ENCODE assay signal across 10 mouse cellular contexts in genomic region chr8:111561824-111562223, GRCm38 (mm10). TPM values are rescaled to one million over a fixed set of nuclear protein-coding genes. Genes with fewer than 3 reads are reported as not detected.
DNase-seq lines count a peak whose midpoint lies in the region; ATAC-seq and TF ChIP-seq lines count a peak whose summit lies in the region.
"Had no signal": no experiment of that assay in that cellular context is flagged by ENCODE, and none has a peak within 500 bp of the region (broad histone marks: within the 10 kb centered on the region; RNA-seq: fewer than 3 reads in every experiment).

No protein-coding gene starts in this region.

- TF ChIP-seq POLR2A in cerebellum, adult 2 months (IDR thresholded peaks at IDR 0.05; ENCODE audit: borderline replicate concordance, insufficient read depth, low read length) = no peak

- peak; percentile 66 for DNase-seq in CD4-positive, CD25-positive, alpha-beta regulatory T cell, adult 2 months (ENCODE audit: low read depth, low spot score)
- peak; percentile 66 for DNase-seq in T-cell, adult 2 months (ENCODE audit: low spot score)
- peak; percentile 29 for DNase-seq in heart, postnatal 25 days (ENCODE audit: low spot score)
- DNase-seq in kidney, postnatal 4 days = no peak
- DNase-seq in hindbrain, embryonic 14.5 days (ENCODE audit: low spot score) = no peak
- no peak for DNase-seq in left cerebral cortex, adult 11 months (ENCODE audit: low spot score)
- DNase-seq in cerebellum, adult 2 months = no peak

- no peak for TF ChIP-seq CTCF in cerebellum, adult 2 months (IDR thresholded peaks at IDR 0.05; ENCODE audit: borderline replicate concordance, insufficient read depth, low read depth, low read length)

- peaks cover 23% of the 10 kb centered on the region; the same call in 1 of the 2 replicates for H3K4me1 ChIP-seq in hindbrain, embryonic 14.5 days (replicated peaks; ENCODE audit: control insufficient read depth, insufficient read depth, low read length)
- peaks cover 5% of the 10 kb centered on the region; the same call in 1 of the 2 replicates for H3K4me1 ChIP-seq in cerebellum, adult 2 months (ENCODE audit: control insufficient read depth, insufficient read depth, low read length)

- H3K9me3 ChIP-seq in hindbrain, embryonic 14.5 days (ENCODE audit: control insufficient read depth, low read length) = no peaks in the 10 kb centered on the region
- H3K9me3 ChIP-seq: embryonic facial prominence, embryonic 12.5 days had no signal

- ATAC-seq in monocyte, adult 5-6 weeks (replicated peaks; ENCODE audit: insufficient number of reproducible peaks, low FRiP score, low TSS enrichment, poor library complexity, severe bottlenecking) = peak; percentile 85
- no peak for ATAC-seq in hindbrain, embryonic 14.5 days (ENCODE audit: low FRiP score)

- no peaks in the 10 kb centered on the region for H3K36me3 ChIP-seq in hindbrain, embryonic 14.5 days (replicated peaks; ENCODE audit: control insufficient read depth, insufficient read depth)
- H3K36me3 ChIP-seq: embryonic facial prominence, embryonic 12.5 days had no signal

- H3K27me3 ChIP-seq in hindbrain, embryonic 14.5 days (ENCODE audit: control insufficient read depth, insufficient read depth, low read length) = no peaks in the 10 kb centered on the region
- H3K27me3 ChIP-seq in cerebellum, adult 2 months (ENCODE audit: control insufficient read depth, insufficient read depth, low read length) = no peaks in the 10 kb centered on the region
- H3K27me3 ChIP-seq: embryonic facial prominence, embryonic 12.5 days had no signal

- no peak overlapping the region for H3K9ac ChIP-seq in hindbrain, embryonic 14.5 days
- H3K9ac ChIP-seq: embryonic facial prominence, embryonic 12.5 days had no signal

- no peak overlapping the region for H3K4me3 ChIP-seq in hindbrain, embryonic 14.5 days (replicated peaks; ENCODE audit: low read length)
- no peak overlapping the region for H3K4me3 ChIP-seq in cerebellum, adult 2 months (replicated peaks; ENCODE audit: insufficient read depth, low read depth, low read length)
- H3K4me3 ChIP-seq: embryonic facial prominence, embryonic 12.5 days; myocyte had no signal

- 88% methylated on average over 4 of the region's 4 CpGs for WGBS in hindbrain, embryonic 14.5 days
- 82% methylated on average over 4 of the region's 4 CpGs for WGBS in cerebellum, adult 2 months

- H3K27ac ChIP-seq in hindbrain, embryonic 14.5 days = no peak overlapping the region
- H3K27ac ChIP-seq in cerebellum, adult 2 months (ENCODE audit: insufficient read depth, low read length) = no peak overlapping the region
- H3K27ac ChIP-seq: embryonic facial prominence, embryonic 12.5 days had no signal

- intact Hi-C loops in heart, postnatal 25 days (cut with DNase I) = no loop called here

- no peak overlapping the region for H3K4me2 ChIP-seq in hindbrain, embryonic 14.5 days (replicated peaks)
- H3K4me2 ChIP-seq: embryonic facial prominence, embryonic 12.5 days had no signal

RNA-seq across cellular contexts. Expression of gene Znrf1, which starts 25.9 kb away (rescaled TPM):
- total RNA-seq in heart, postnatal 25 days (2021) = 10 to 100 TPM; 57.0 to 59.8 TPM
- 25.0 to 32.6 TPM (median 27.0 TPM) in 3 replicates for total RNA-seq in monocyte, adult 5-6 weeks (2017)
- 108 and 116 TPM in 2 replicates for polyA plus RNA-seq in hindbrain, embryonic 14.5 days (2014; fragmentation: Nextera tagmentation; extraction: Ambion mirVana)
- 111 and 116 TPM in 2 replicates for polyA plus RNA-seq in cerebellum, adult 2 months (2012; rRNA removed)

RNA-seq across cellular contexts. Expression of gene Wdr59, which starts 39.9 kb away (rescaled TPM):
- 1 to 10 TPM; 6.3 to 7.4 TPM for total RNA-seq in heart, postnatal 25 days (2021)
- total RNA-seq in monocyte, adult 5-6 weeks (2017) = 2.0 to 3.9 TPM (median 2.7 TPM) in 3 replicates
- polyA plus RNA-seq in hindbrain, embryonic 14.5 days (2014; fragmentation: Nextera tagmentation; extraction: Ambion mirVana) = 6.5 and 6.6 TPM in 2 replicates
- polyA plus RNA-seq in cerebellum, adult 2 months (2012; rRNA removed) = 16.0 TPM in 2 replicates

Comparison
In these comparisons a context has a peak if more than half of its experiments do, and no peak if none do; other contexts are left out.
1. DNase-seq: peak in CD4-positive, CD25-positive, alpha-beta regulatory T cell, adult 2 months (single experiment), T-cell, adult 2 months (single experiment) and heart, postnatal 25 days (single experiment); none in kidney, postnatal 4 days (0 of 2), hindbrain, embryonic 14.5 days (single experiment), left cerebral cortex, adult 11 months (single experiment) and cerebellum, adult 2 months (0 of 2).